In the genomic region with DNA sequence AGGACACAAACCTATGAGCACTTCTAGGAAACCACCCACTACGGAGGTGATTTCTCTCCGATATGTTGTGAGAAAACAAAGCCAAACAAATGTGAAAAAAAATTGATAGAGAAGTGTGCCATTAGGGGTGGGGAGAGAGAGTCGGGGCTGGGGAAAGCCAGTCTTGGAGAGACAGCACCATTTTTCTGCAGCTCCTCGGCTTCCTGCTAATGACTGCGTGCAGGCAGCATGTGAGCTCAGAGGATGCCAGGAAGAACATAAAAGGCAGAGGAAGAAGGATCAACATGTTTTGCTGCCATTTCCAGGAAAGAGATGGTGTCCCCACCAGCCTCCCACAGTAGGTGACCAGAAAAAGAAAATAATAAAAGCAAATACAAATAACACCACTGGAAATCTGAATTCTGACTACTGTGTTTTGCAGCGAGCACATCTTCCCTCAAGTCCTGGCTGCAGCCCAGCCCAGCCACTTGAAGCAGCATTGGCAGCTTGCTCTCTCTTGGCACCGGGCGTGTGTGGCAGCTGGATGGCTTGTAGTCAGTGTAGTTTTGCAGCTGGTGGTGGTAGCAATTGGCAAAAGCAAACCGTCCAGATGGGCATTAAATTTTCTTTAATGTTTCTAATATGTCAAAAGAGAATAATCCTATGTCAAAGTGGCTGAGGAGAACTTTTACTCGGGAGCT, we compare ENCODE assay signal across 11 mouse cellular contexts.
DNase-seq lines count a peak whose midpoint lies in the region; ATAC-seq and TF ChIP-seq lines count a peak whose summit lies in the region.
"Had no signal": no experiment of that assay in that cellular context is flagged by ENCODE, and none has a peak within 500 bp of the region (broad histone marks: within the 10 kb centered on the region; RNA-seq: fewer than 3 reads in every experiment).

No protein-coding gene starts in this region.

- no peak for TF ChIP-seq EP300 in stomach, postnatal 0 days (optimal IDR thresholded peaks at IDR 0.05)

- no peak overlapping the region for H3K4me3 ChIP-seq in hindbrain, embryonic 13.5 days
- H3K4me3 ChIP-seq in hindbrain, embryonic 12.5 days: no peak overlapping the region
- H3K4me3 ChIP-seq in liver, embryonic 11.5 days (ENCODE audit: low read depth, low read length): no peak overlapping the region
- H3K4me3 ChIP-seq in stomach, postnatal 0 days (ENCODE audit: low read depth, low read length): no peak overlapping the region
- H3K4me3 ChIP-seq: erythroblast, embryonic 14.5 days had no signal

- H3K9ac ChIP-seq in hindbrain, embryonic 13.5 days: no peak overlapping the region
- H3K9ac ChIP-seq in hindbrain, embryonic 12.5 days: no peak overlapping the region
- no peak overlapping the region for H3K9ac ChIP-seq in liver, embryonic 11.5 days (ENCODE audit: low read depth, low read length)
- no peak overlapping the region for H3K9ac ChIP-seq in stomach, postnatal 0 days (ENCODE audit: low read length)
- H3K9ac ChIP-seq: liver, embryonic 14.5 days had no signal

- 72% methylated on average over 10 of the region's 10 CpGs for WGBS in hindbrain, embryonic 13.5 days
- 87% methylated on average over 10 of the region's 10 CpGs for WGBS in hindbrain, embryonic 12.5 days
- 81% methylated on average over 10 of the region's 10 CpGs for WGBS in liver, embryonic 11.5 days
- WGBS in stomach, postnatal 0 days: 57% methylated on average over 10 of the region's 10 CpGs

- no peak for TF ChIP-seq CTCF in stomach, postnatal 0 days (IDR thresholded peaks at IDR 0.05; ENCODE audit: low read depth)

- no peaks in the 10 kb centered on the region for H3K4me1 ChIP-seq in hindbrain, embryonic 13.5 days (replicated peaks)
- H3K4me1 ChIP-seq in hindbrain, embryonic 12.5 days: no peaks in the 10 kb centered on the region
- H3K4me1 ChIP-seq in liver, embryonic 11.5 days (replicated peaks; ENCODE audit: control insufficient read depth, insufficient read depth, low read length): no peaks in the 10 kb centered on the region
- H3K4me1 ChIP-seq in stomach, postnatal 0 days (replicated peaks; ENCODE audit: control insufficient read depth, insufficient read depth): no peaks in the 10 kb centered on the region

- H3K36me3 ChIP-seq in hindbrain, embryonic 13.5 days: no peaks in the 10 kb centered on the region
- no peaks in the 10 kb centered on the region for H3K36me3 ChIP-seq in hindbrain, embryonic 12.5 days
- H3K36me3 ChIP-seq in liver, embryonic 11.5 days (ENCODE audit: control insufficient read depth, insufficient read depth, low read length): no peaks in the 10 kb centered on the region
- no peaks in the 10 kb centered on the region for H3K36me3 ChIP-seq in stomach, postnatal 0 days (ENCODE audit: control insufficient read depth, insufficient read depth, low read length)

- H3K4me2 ChIP-seq in hindbrain, embryonic 13.5 days: peak overlapping the region; percentile 10; the same call in 1 of the 2 replicates
- no peak overlapping the region for H3K4me2 ChIP-seq in hindbrain, embryonic 12.5 days (replicated peaks)
- H3K4me2 ChIP-seq in liver, embryonic 11.5 days: no peak overlapping the region
- H3K4me2 ChIP-seq in stomach, postnatal 0 days (replicated peaks; ENCODE audit: low read depth): no peak overlapping the region

- DNase-seq in cerebellum, adult 11-12 months: peak; percentile 9
- DNase-seq in frontal cortex, postnatal 14 days (ENCODE audit: low spot score in 2 of 2): peak; percentile 53 to 56
- DNase-seq in left cerebral cortex, adult 9 months (ENCODE audit: low spot score in 2 of 2): peak; percentile 32 to 81
- no peak for DNase-seq in thymus, postnatal 14 days
- no peak for DNase-seq in liver, embryonic 11.5 days (ENCODE audit: low spot score)
- DNase-seq in stomach, postnatal 0 days (ENCODE audit: low spot score): no peak

- H3K27me3 ChIP-seq in hindbrain, embryonic 13.5 days: no peaks in the 10 kb centered on the region
- H3K27me3 ChIP-seq in hindbrain, embryonic 12.5 days: no peaks in the 10 kb centered on the region
- H3K27me3 ChIP-seq in liver, embryonic 11.5 days (replicated peaks; ENCODE audit: control insufficient read depth, insufficient read depth, low read length): no peaks in the 10 kb centered on the region
- no peaks in the 10 kb centered on the region for H3K27me3 ChIP-seq in stomach, postnatal 0 days (ENCODE audit: control insufficient read depth, insufficient read depth, low read length)

- H3K9me3 ChIP-seq in hindbrain, embryonic 13.5 days: no peaks in the 10 kb centered on the region
- H3K9me3 ChIP-seq in hindbrain, embryonic 12.5 days (replicated peaks): no peaks in the 10 kb centered on the region
- no peaks in the 10 kb centered on the region for H3K9me3 ChIP-seq in liver, embryonic 11.5 days (ENCODE audit: control insufficient read depth, low read length)
- H3K9me3 ChIP-seq in stomach, postnatal 0 days (ENCODE audit: control insufficient read depth, low read length): no peaks in the 10 kb centered on the region

- H3K27ac ChIP-seq in hindbrain, embryonic 13.5 days: peak overlapping the region; percentile 35; the same call in 1 of the 2 replicates
- H3K27ac ChIP-seq in hindbrain, embryonic 12.5 days: no peak overlapping the region
- no peak overlapping the region for H3K27ac ChIP-seq in liver, embryonic 11.5 days (ENCODE audit: low read depth, low read length)
- H3K27ac ChIP-seq in stomach, postnatal 0 days (replicated peaks): no peak overlapping the region
- H3K27ac ChIP-seq: liver, embryonic 14.5 days had no signal

- ATAC-seq in hindbrain, embryonic 13.5 days (ENCODE audit: low FRiP score): peak; percentile 77; the same call in 1 of the 2 replicates
- ATAC-seq in hindbrain, embryonic 12.5 days (ENCODE audit: low FRiP score): no peak
- no peak for ATAC-seq in liver, embryonic 11.5 days (replicated peaks; ENCODE audit: low FRiP score)
- no peak for ATAC-seq in stomach, postnatal 0 days (ENCODE audit: low FRiP score, low TSS enrichment)
- ATAC-seq: Patski had no signal

Comparison
In these comparisons a context has a peak if more than half of its experiments do, and no peak if none do; other contexts are left out.
1. DNase-seq: peak in cerebellum, adult 11-12 months (single experiment), frontal cortex, postnatal 14 days (2 of 2) and left cerebral cortex, adult 9 months (2 of 2); none in thymus, postnatal 14 days (single experiment), liver, embryonic 11.5 days (single experiment) and stomach, postnatal 0 days (single experiment).